In the genomic region with DNA sequence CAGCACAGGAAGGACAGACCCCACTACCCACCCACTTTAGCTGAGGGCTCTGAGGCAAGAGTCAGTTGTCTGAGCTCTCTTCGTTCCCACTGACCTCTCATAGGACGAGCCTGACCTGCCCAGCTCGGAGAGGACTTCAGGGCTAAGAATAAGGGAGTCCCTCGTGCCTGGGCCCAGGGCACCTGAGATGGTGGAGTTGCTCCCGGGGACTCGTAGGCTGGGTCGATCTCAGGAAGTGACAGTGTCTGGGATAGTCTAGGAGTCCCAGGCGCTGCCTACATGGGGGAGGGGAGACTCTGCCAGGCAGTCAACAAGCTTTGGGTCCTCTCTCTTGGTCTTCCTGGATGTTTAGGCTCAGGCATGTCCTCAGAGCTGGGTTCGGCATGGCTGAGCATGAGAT, we compare ENCODE assay signal across 14 mouse cellular contexts. TPM values are rescaled to one million over a fixed set of nuclear protein-coding genes. Genes with fewer than 3 reads are reported as not detected.
DNase-seq lines count a peak whose midpoint lies in the region; ATAC-seq lines count a peak whose summit lies in the region.
"Had no signal": no experiment of that assay in that cellular context is flagged by ENCODE, and none has a peak within 500 bp of the region (broad histone marks: within the 10 kb centered on the region; RNA-seq: fewer than 3 reads in every experiment).

No protein-coding gene starts in this region.

- DNase-seq in heart, adult 8-10 months (ENCODE audit: low spot score): no peak
- peak; percentile 59 for DNase-seq in MN1 (ENCODE audit: low spot score)
- DNase-seq in kidney, adult 11 months: no peak
- DNase-seq in gastrocnemius, adult 18-20 months (ENCODE audit: low spot score): no peak
- DNase-seq: right cerebral cortex, postnatal 14 days had no signal

- no peaks in the 10 kb centered on the region for H3K36me3 ChIP-seq in heart, embryonic 11.5 days (ENCODE audit: control insufficient read depth, insufficient read depth, low read length)
- no peaks in the 10 kb centered on the region for H3K36me3 ChIP-seq in embryonic facial prominence, embryonic 13.5 days
- no peaks in the 10 kb centered on the region for H3K36me3 ChIP-seq in liver, embryonic 16.5 days (ENCODE audit: control insufficient read depth, insufficient read depth)
- H3K36me3 ChIP-seq: midbrain, embryonic 13.5 days had no signal

- H3K4me1 ChIP-seq in heart, embryonic 11.5 days (ENCODE audit: control insufficient read depth, insufficient read depth, low read length): no peaks in the 10 kb centered on the region; the same call in 1 of the 2 replicates
- peaks cover 12% of the 10 kb centered on the region; the same call in 1 of the 2 replicates for H3K4me1 ChIP-seq in embryonic facial prominence, embryonic 13.5 days
- peaks cover 30% of the 10 kb centered on the region for H3K4me1 ChIP-seq in liver, embryonic 16.5 days (ENCODE audit: control insufficient read depth, low read depth, low read length)
- H3K4me1 ChIP-seq: midbrain, embryonic 13.5 days had no signal

- no peak for ATAC-seq in heart, embryonic 11.5 days (replicated peaks; ENCODE audit: insufficient number of reproducible peaks, low FRiP score, low TSS enrichment)
- no peak for ATAC-seq in embryonic facial prominence, embryonic 13.5 days (ENCODE audit: insufficient number of reproducible peaks, insufficient read depth, low FRiP score, low TSS enrichment, low read depth)
- ATAC-seq in liver, embryonic 16.5 days (ENCODE audit: low read depth): no peak
- ATAC-seq: midbrain, embryonic 13.5 days had no signal

- H3K4me2 ChIP-seq in heart, embryonic 11.5 days: no peak overlapping the region
- H3K4me2 ChIP-seq in embryonic facial prominence, embryonic 13.5 days: no peak overlapping the region
- H3K4me2 ChIP-seq in liver, embryonic 16.5 days (ENCODE audit: low read depth, low read length): no peak overlapping the region
- H3K4me2 ChIP-seq: midbrain, embryonic 13.5 days had no signal

- peaks cover 3% of the 10 kb centered on the region; the same call in 1 of the 2 replicates for H3K9me3 ChIP-seq in heart, embryonic 11.5 days (replicated peaks; ENCODE audit: control insufficient read depth, low read length)
- no peaks in the 10 kb centered on the region for H3K9me3 ChIP-seq in embryonic facial prominence, embryonic 13.5 days
- H3K9me3 ChIP-seq in liver, embryonic 16.5 days (replicated peaks; ENCODE audit: control insufficient read depth, low read length): no peaks in the 10 kb centered on the region
- H3K9me3 ChIP-seq: midbrain, embryonic 13.5 days had no signal

- H3K27me3 ChIP-seq in heart, embryonic 11.5 days (ENCODE audit: control insufficient read depth, insufficient read depth, low read length): peaks cover 2% of the 10 kb centered on the region; the same call in 1 of the 2 replicates
- H3K27me3 ChIP-seq in embryonic facial prominence, embryonic 13.5 days: no peaks in the 10 kb centered on the region
- no peaks in the 10 kb centered on the region for H3K27me3 ChIP-seq in liver, embryonic 16.5 days (ENCODE audit: control insufficient read depth, insufficient read depth, low read depth, low read length)
- H3K27me3 ChIP-seq: midbrain, embryonic 13.5 days had no signal

- H3K9ac ChIP-seq in heart, embryonic 11.5 days (ENCODE audit: low read depth, low read length): 0 out of 2 replicates have a peak overlapping the region, but pooled peaks have one; percentile 1
- H3K9ac ChIP-seq in embryonic facial prominence, embryonic 13.5 days: 0 out of 2 replicates have a peak overlapping the region, but pooled peaks have one; percentile 32
- no peak overlapping the region for H3K9ac ChIP-seq in liver, embryonic 16.5 days (ENCODE audit: low read depth, low read length)

- H3K27ac ChIP-seq in heart, embryonic 11.5 days (ENCODE audit: low read depth, low read length): no peak overlapping the region
- no peak overlapping the region for H3K27ac ChIP-seq in embryonic facial prominence, embryonic 13.5 days
- peak overlapping the region; percentile 2; the same call in 1 of the 2 replicates for H3K27ac ChIP-seq in liver, embryonic 16.5 days (ENCODE audit: low read length)
- H3K27ac ChIP-seq: midbrain, embryonic 13.5 days had no signal

- WGBS in heart, embryonic 11.5 days (ENCODE audit: insufficient replicate concordance): 67% methylated on average over 9 of the region's 9 CpGs
- WGBS in embryonic facial prominence, embryonic 13.5 days: 66% methylated on average over 9 of the region's 9 CpGs
- WGBS in liver, embryonic 16.5 days (ENCODE audit: insufficient replicate concordance): 60% methylated on average over 9 of the region's 9 CpGs

- H3K4me3 ChIP-seq in heart, embryonic 11.5 days (ENCODE audit: low read depth, low read length): no peak overlapping the region
- no peak overlapping the region for H3K4me3 ChIP-seq in embryonic facial prominence, embryonic 13.5 days
- no peak overlapping the region for H3K4me3 ChIP-seq in liver, embryonic 16.5 days (ENCODE audit: low read depth, low read length)
- H3K4me3 ChIP-seq: midbrain, embryonic 13.5 days had no signal

RNA-seq across cellular contexts. Expression of a gene that starts 10.0 kb away (rescaled TPM):
- polyA plus RNA-seq in heart, embryonic 11.5 days (2014; fragmentation: Nextera tagmentation; extraction: Ambion mirVana): 1.5 and 1.8 TPM in 2 replicates
- total RNA-seq in heart, adult 8-10 months (2022): 1 to 10 TPM in 1 of 4 experiments, under 1 TPM in 3; 0.69 to 1.0 (median 0.78) TPM
- 1.3 and 1.7 TPM in 2 replicates for polyA plus RNA-seq in embryonic facial prominence, embryonic 13.5 days (2015; fragmentation: Nextera tagmentation; extraction: Ambion mirVana)
- 18.7 and 20.7 TPM in 2 replicates for polyA plus RNA-seq in liver, embryonic 16.5 days (2015; fragmentation: Nextera tagmentation; extraction: Ambion mirVana)
- under 1 TPM in 1 of 2 experiments, not detected in 1; 0.45 TPM for total RNA-seq in gastrocnemius, adult 18-20 months (2021)
- total RNA-seq: MEL had no signal

RNA-seq across cellular contexts. Expression of a gene that starts 28.9 kb away (rescaled TPM):
- polyA plus RNA-seq in heart, embryonic 11.5 days (2014; fragmentation: Nextera tagmentation; extraction: Ambion mirVana): 44.2 and 48.3 TPM in 2 replicates
- 10 to 100 TPM; 13.7 to 19.4 (median 16.0) TPM for total RNA-seq in heart, adult 8-10 months (2022)
- 50.1 and 54.3 TPM in 2 replicates for polyA plus RNA-seq in embryonic facial prominence, embryonic 13.5 days (2015; fragmentation: Nextera tagmentation; extraction: Ambion mirVana)
- 37.0 and 38.9 TPM in 2 replicates for polyA plus RNA-seq in liver, embryonic 16.5 days (2015; fragmentation: Nextera tagmentation; extraction: Ambion mirVana)
- total RNA-seq in gastrocnemius, adult 18-20 months (2021): 1 to 10 TPM; 3.3 to 4.5 TPM

RNA-seq across cellular contexts. Expression of a gene that starts 29.0 kb away (rescaled TPM):
- polyA plus RNA-seq in heart, embryonic 11.5 days (2014; fragmentation: Nextera tagmentation; extraction: Ambion mirVana): 157 and 168 TPM in 2 replicates
- 10 to 100 TPM; 37.5 to 41.0 (median 38.5) TPM for total RNA-seq in heart, adult 8-10 months (2022)
- 219 and 247 TPM in 2 replicates for polyA plus RNA-seq in embryonic facial prominence, embryonic 13.5 days (2015; fragmentation: Nextera tagmentation; extraction: Ambion mirVana)
- polyA plus RNA-seq in liver, embryonic 16.5 days (2015; fragmentation: Nextera tagmentation; extraction: Ambion mirVana): 38.5 and 39.1 TPM in 2 replicates
- 10 to 100 TPM; 18.4 to 22.7 TPM for total RNA-seq in gastrocnemius, adult 18-20 months (2021)

RNA-seq across cellular contexts. Expression of a gene that starts 30.4 kb away (rescaled TPM):
- not detected in 2 replicates for polyA plus RNA-seq in heart, embryonic 11.5 days (2014; fragmentation: Nextera tagmentation; extraction: Ambion mirVana)
- under 1 TPM in 1 of 4 experiments, not detected in 3; 0.34 TPM for total RNA-seq in heart, adult 8-10 months (2022)
- polyA plus RNA-seq in embryonic facial prominence, embryonic 13.5 days (2015; fragmentation: Nextera tagmentation; extraction: Ambion mirVana): not detected in 2 replicates
- 0.20 and 1.2 TPM in 2 replicates for polyA plus RNA-seq in liver, embryonic 16.5 days (2015; fragmentation: Nextera tagmentation; extraction: Ambion mirVana)
- total RNA-seq in gastrocnemius, adult 18-20 months (2021): 100 to 1,000 TPM; 140 to 577 TPM
- total RNA-seq: layer of hippocampus, adult 8-10 months; left cerebral cortex, adult 8-10 months; MEL had no signal
- polyA plus RNA-seq: hindbrain, embryonic 11.5 days; midbrain, embryonic 13.5 days; urinary bladder, adult 2 months had no signal

RNA-seq across cellular contexts. Expression of a gene that starts 36.1 kb away (rescaled TPM):
- polyA plus RNA-seq in heart, embryonic 11.5 days (2014; fragmentation: Nextera tagmentation; extraction: Ambion mirVana): 222 and 232 TPM in 2 replicates
- 100 to 1,000 TPM; 233 to 251 (median 242) TPM for total RNA-seq in heart, adult 8-10 months (2022)
- 134 and 138 TPM in 2 replicates for polyA plus RNA-seq in embryonic facial prominence, embryonic 13.5 days (2015; fragmentation: Nextera tagmentation; extraction: Ambion mirVana)
- polyA plus RNA-seq in liver, embryonic 16.5 days (2015; fragmentation: Nextera tagmentation; extraction: Ambion mirVana): 81.5 and 83.1 TPM in 2 replicates
- total RNA-seq in gastrocnemius, adult 18-20 months (2021): 100 to 1,000 TPM; 130 to 136 TPM
